Mouse (Mus musculus) brain, embryonic 14.5 days (tissue): ENCODE measurements at regions not wholly inside any gene's neighbourhood (a gene's known extent, or its start where the extent isn't known, plus 50 kb on each side); places are given as distances from the start of the nearest gene placed in this dataset.

Source experiments
- CTCF ChIP-seq: fragments of 200-500 bp; IDR thresholded peaks from 2 replicates; pipeline ENCODE4 v1.5.1; 2012; ENCODE audit warnings: inconsistent platforms, mild to moderate bottlenecking, moderate library complexity, borderline replicate concordance; ENCODE audit not compliant: insufficient read depth, insufficient read length; ENCODE audit errors: extremely low read depth
- POLR2A ChIP-seq: fragments of 200-500 bp; IDR thresholded peaks from 2 replicates; pipeline ENCODE4 v1.6.1; 2012; ENCODE audit warnings: mild to moderate bottlenecking, inconsistent platforms, borderline replicate concordance; ENCODE audit not compliant: poor library complexity, insufficient read depth, insufficient read length, severe bottlenecking; ENCODE audit errors: extremely low read depth

DNA sequence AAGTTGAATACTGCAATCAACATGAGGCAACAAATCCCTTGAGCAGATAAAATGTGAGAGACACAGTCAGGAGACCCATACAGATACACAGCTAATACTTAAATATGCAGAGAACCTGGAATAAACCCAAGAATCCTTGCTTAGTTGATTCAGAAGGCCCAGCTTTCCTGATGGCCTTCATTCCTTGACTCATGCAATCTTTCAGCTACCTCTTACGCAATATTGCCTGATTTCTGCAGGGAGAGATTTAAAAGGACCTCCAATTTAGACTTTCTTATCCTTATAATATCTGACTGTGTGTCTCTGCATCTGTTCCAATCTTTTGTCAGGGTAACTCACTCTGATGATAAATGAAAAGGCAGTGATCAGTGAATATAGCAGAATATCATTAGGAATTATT is 968.7 kb upstream of the 4921530L21Rik start:
- TF ChIP-seq POLR2A (no peak), CTCF (no peak)
